8 mouse cellular contexts compared by ENCODE assay signal in the genomic region with DNA sequence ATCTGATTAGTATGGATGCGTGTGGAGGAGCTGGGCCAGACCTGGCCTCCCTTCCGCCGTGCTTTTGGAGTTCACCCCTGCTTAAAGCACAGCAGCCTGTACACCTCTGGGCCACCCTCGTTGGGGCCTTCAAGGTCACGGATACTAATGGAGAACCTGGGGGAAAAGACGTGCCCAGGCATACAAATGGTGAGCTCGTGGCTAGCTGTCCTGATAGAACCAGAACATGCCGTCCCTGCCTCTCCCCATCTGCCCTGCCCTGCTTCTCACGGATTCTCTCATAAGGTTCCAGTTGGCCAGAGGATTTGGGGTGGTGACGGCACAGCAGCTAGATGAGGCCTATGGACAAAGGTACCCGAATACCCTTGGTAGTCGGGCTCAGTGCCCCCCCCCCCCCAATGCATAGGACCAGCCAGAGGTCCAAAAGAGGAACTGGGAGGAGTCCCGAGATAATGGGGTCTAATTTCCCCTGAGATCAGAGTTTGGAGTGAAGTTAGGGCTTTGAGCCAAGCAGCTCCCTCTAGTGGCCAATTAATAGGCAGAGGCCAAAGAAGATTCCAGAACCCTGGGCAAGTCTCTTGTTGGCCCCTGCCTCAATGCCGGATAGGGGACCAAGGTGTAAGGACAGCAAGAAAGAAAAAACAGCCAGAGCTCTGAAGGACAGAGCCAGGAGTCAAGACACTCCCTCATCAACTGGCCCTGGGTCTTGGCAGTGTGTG. TPM values are rescaled to one million over a fixed set of nuclear protein-coding genes. Genes with fewer than 3 reads are reported as not detected.
DNase-seq lines count a peak whose midpoint lies in the region; ATAC-seq and TF ChIP-seq lines count a peak whose summit lies in the region.
"Had no signal": no experiment of that assay in that cellular context is flagged by ENCODE, and none has a peak within 500 bp of the region (broad histone marks: within the 10 kb centered on the region; RNA-seq: fewer than 3 reads in every experiment).

No protein-coding gene starts in this region.

- H3K27me3 ChIP-seq in kidney, embryonic 16.5 days (ENCODE audit: insufficient read depth, low read length) = no peaks in the 10 kb centered on the region
- no peaks in the 10 kb centered on the region for H3K27me3 ChIP-seq in MEL (ENCODE audit: control insufficient read depth in 1 of 2, insufficient read depth in 2 of 2, low read length in 2 of 2)

- 70% methylated on average over 14 of the region's 14 CpGs for WGBS in kidney, embryonic 16.5 days

- H3K79me2 ChIP-seq in MEL (ENCODE audit: control insufficient read depth, insufficient read depth, low read length, poor library complexity) = no peaks in the 10 kb centered on the region

- no peak for ATAC-seq in kidney, embryonic 16.5 days (ENCODE audit: low FRiP score, low TSS enrichment)

- peaks cover 27% of the 10 kb centered on the region for H3K36me3 ChIP-seq in kidney, embryonic 16.5 days (ENCODE audit: insufficient read depth, low read length)
- H3K36me3 ChIP-seq in MEL (ENCODE audit: control insufficient read depth in 1 of 2, insufficient read depth in 2 of 2, low read length in 2 of 2) = no peaks in the 10 kb centered on the region; a peak in 1 of 4 replicates

- TF ChIP-seq EP300 in MEL (IDR thresholded peaks at IDR 0.05; ENCODE audit: low read depth in 1 of 2, low read length in 2 of 2) = peak in 1 of 2 experiments; percentile 57; a peak in 1 of 4 replicates

- peak; percentile 85 for DNase-seq in kidney, adult 11 months
- DNase-seq in CD4-positive helper T cell, adult 2 months (ENCODE audit: low read depth, low spot score) = peak; percentile 39
- DNase-seq in MEL (ENCODE audit: low read depth, low spot score) = peak; percentile 81
- peak; percentile 64 to 79 for DNase-seq in heart, postnatal 10 days
- DNase-seq in naive thymus-derived CD4-positive, alpha-beta T cell, adult 2 months (ENCODE audit: low read depth) = peak; percentile 66
- DNase-seq in spleen, postnatal 4 days (ENCODE audit: low spot score in 2 of 2) = no peak

- no peak overlapping the region for H3K9ac ChIP-seq in kidney, embryonic 16.5 days (replicated peaks; ENCODE audit: low read length)
- no peak overlapping the region for H3K9ac ChIP-seq in MEL (ENCODE audit: control insufficient read depth, low read depth, low read length, poor library complexity, severe bottlenecking)

- H3K4me2 ChIP-seq in kidney, embryonic 16.5 days (replicated peaks; ENCODE audit: low read depth, low read length) = no peak overlapping the region

- no peak overlapping the region for H3K4me3 ChIP-seq in kidney, embryonic 16.5 days (ENCODE audit: low read length)
- no peak overlapping the region for H3K4me3 ChIP-seq in MEL (ENCODE audit: control insufficient read depth in 1 of 2, insufficient read depth in 1 of 2, low read depth in 2 of 2, low read length in 2 of 2)
- H3K4me3 ChIP-seq: erythroblast, embryonic 14.5 days had no signal

- TF ChIP-seq CTCF in MEL (IDR thresholded peaks at IDR 0.05 in 2 of 3, conservative IDR thresholded peaks at IDR 0.05 in 1 of 3; ENCODE audit: control insufficient read depth in 1 of 3, insufficient read depth in 1 of 3, low read depth in 2 of 3, low read length in 3 of 3, poor library complexity in 1 of 3, severe bottlenecking in 1 of 3) = peak; percentile 60 to 81 (median 68)

- intact Hi-C loops in heart, postnatal 10 days (cut with DNase I) = no loop called here

- H3K9me3 ChIP-seq in kidney, embryonic 16.5 days (ENCODE audit: low read length) = no peaks in the 10 kb centered on the region
- no peaks in the 10 kb centered on the region for H3K9me3 ChIP-seq in MEL (replicated peaks; ENCODE audit: insufficient read depth, low read length)

- TF ChIP-seq POLR2A in MEL (IDR thresholded peaks at IDR 0.05; ENCODE audit: control insufficient read depth in 1 of 2, insufficient read depth in 1 of 2, low read depth in 1 of 2, low read length in 2 of 2, poor library complexity in 1 of 2) = no peak

- peaks cover 26% of the 10 kb centered on the region for H3K4me1 ChIP-seq in kidney, embryonic 16.5 days (ENCODE audit: insufficient read depth, low read length)
- peaks cover 0 to 5% of the 10 kb centered on the region in 2 experiments; a peak in 2 of 4 replicates for H3K4me1 ChIP-seq in MEL (ENCODE audit: control insufficient read depth in 1 of 2, insufficient read depth in 2 of 2, low read length in 2 of 2)

- H3K27ac ChIP-seq in kidney, embryonic 16.5 days (ENCODE audit: low read length) = no peak overlapping the region
- no peak overlapping the region for H3K27ac ChIP-seq in MEL (ENCODE audit: control insufficient read depth, low read depth, low read length)

- peak; percentile 53 for TF ChIP-seq RAD21 in MEL (IDR thresholded peaks at IDR 0.05; ENCODE audit: low read depth, low read length)

TF ChIP-seq in MEL, 35 proteins besides CTCF, POLR2A, EP300 and RAD21 (continues in another document):
- TF ChIP-seq ZNF384 (IDR thresholded peaks at IDR 0.05; ENCODE audit: low read depth, low read length) (no peak), MAFK (IDR thresholded peaks at IDR 0.05; ENCODE audit: borderline replicate concordance, low read depth, low read length) (no peak), KAT2A (conservative IDR thresholded peaks at IDR 0.05; ENCODE audit: low read depth, low read length) (no peak), POLR2AphosphoS2 (IDR thresholded peaks at IDR 0.05; ENCODE audit: low read length) (no peak), E2F4 (IDR thresholded peaks at IDR 0.05; ENCODE audit: borderline replicate concordance, low read depth, low read length) (no peak), POLR2AphosphoS5 (IDR thresholded peaks at IDR 0.05; ENCODE audit: borderline replicate concordance, low read depth, low read length) (no peak), CHD2 (IDR thresholded peaks at IDR 0.05; ENCODE audit: low read length) (no peak), MAX (IDR thresholded peaks at IDR 0.05; ENCODE audit: low read length) (no peak), ZC3H11A (IDR thresholded peaks at IDR 0.05; ENCODE audit: low read depth, low read length) (0 out of 2 replicates have a peak, but pooled peaks have one; percentile 17), MEF2A (IDR thresholded peaks at IDR 0.05; ENCODE audit: extremely low read depth, insufficient replicate concordance, low read depth, low read length, poor library complexity, severe bottlenecking) (no peak), TAL1 (IDR thresholded peaks at IDR 0.05; ENCODE audit: low read length) (no peak), MYB (IDR thresholded peaks at IDR 0.05; ENCODE audit: low read depth, low read length) (no peak), MYC (IDR thresholded peaks at IDR 0.05; ENCODE audit: low read depth, low read length) (no peak), CHD1 (IDR thresholded peaks at IDR 0.05; ENCODE audit: low read depth, low read length) (no peak), NELFE (IDR thresholded peaks at IDR 0.05; ENCODE audit: low read depth, low read length) (no peak), TBP (IDR thresholded peaks at IDR 0.05; ENCODE audit: low read depth, low read length) (no peak), RCOR1 (IDR thresholded peaks at IDR 0.05; ENCODE audit: low read depth, low read length) (no peak), SMC3 (IDR thresholded peaks at IDR 0.05; ENCODE audit: low read depth, low read length) (peak; percentile 77), JUND (IDR thresholded peaks at IDR 0.05; ENCODE audit: low read depth, low read length) (no peak), ZKSCAN1 (IDR thresholded peaks at IDR 0.05; ENCODE audit: low read depth, low read length) (no peak), ETS1 (IDR thresholded peaks at IDR 0.05; ENCODE audit: low read depth, low read length) (no peak), ZMIZ1 (IDR thresholded peaks at IDR 0.05; ENCODE audit: low read depth, low read length) (no peak), USF2 (IDR thresholded peaks at IDR 0.05; ENCODE audit: borderline replicate concordance in 1 of 2, insufficient read depth in 1 of 2, low read depth in 1 of 2, low read length in 2 of 2) (no peak), TCF12 (IDR thresholded peaks at IDR 0.05; ENCODE audit: low read depth, low read length) (no peak), MAZ (IDR thresholded peaks at IDR 0.05; ENCODE audit: low read depth, low read length) (peak; percentile 50; the same call in 1 of the 2 replicates), GATA1 (IDR thresholded peaks at IDR 0.05; ENCODE audit: low read depth, low read length) (peak; percentile 37; the same call in 1 of the 2 replicates), SIN3A (IDR thresholded peaks at IDR 0.05; ENCODE audit: low read length) (peak; percentile 32; the same call in 1 of the 2 replicates), ELF1 (IDR thresholded peaks at IDR 0.05; ENCODE audit: low read depth, low read length) (no peak), NRF1 (IDR thresholded peaks at IDR 0.05; ENCODE audit: insufficient read depth, low read depth, low read length, poor library complexity, severe bottlenecking) (no peak)

RNA-seq across cellular contexts. Expression of a gene that starts 17.1 kb away (rescaled TPM):
- polyA plus RNA-seq in kidney, embryonic 16.5 days (2015; fragmentation: Nextera tagmentation; extraction: Ambion mirVana) = 3.9 and 4.9 TPM in 2 replicates
- total RNA-seq in MEL (2012; rRNA removed) = 0.08 TPM in 1 of 2 replicates, not detected in the other
- under 1 TPM in 1 of 2 experiments, not detected in 1; 0.06 TPM for polyA plus RNA-seq in MEL (2012; ENCODE audit: insufficient read depth in 1 of 2, insufficient read length in 2 of 2, low read depth in 1 of 2, low replicate concordance in 2 of 2, missing spikeins in 1 of 2)
- total RNA-seq in heart, postnatal 10 days (2021) = 1 to 10 TPM in 1 of 2 experiments, under 1 TPM in 1; 0.82 to 1.1 TPM
- polyA plus RNA-seq: erythroblast, embryonic 14.5 days had no signal

RNA-seq across cellular contexts. Expression of a gene that starts 30.2 kb away (rescaled TPM):
- polyA plus RNA-seq in kidney, embryonic 16.5 days (2015; fragmentation: Nextera tagmentation; extraction: Ambion mirVana) = 412 and 490 TPM in 2 replicates
- 6.9 and 7.1 TPM in 2 replicates for total RNA-seq in MEL (2012; rRNA removed)
- polyA plus RNA-seq in MEL (2012; ENCODE audit: insufficient read depth in 1 of 2, insufficient read length in 2 of 2, low read depth in 1 of 2, low replicate concordance in 2 of 2, missing spikeins in 1 of 2) = 10 to 100 TPM in 1 of 2 experiments, not detected in 1; 16.8 TPM
- total RNA-seq in heart, postnatal 10 days (2021) = under 1 TPM; 0.22 TPM
- polyA plus RNA-seq: erythroblast, embryonic 14.5 days had no signal

RNA-seq across cellular contexts. Expression of a gene that starts 43.7 kb away (rescaled TPM):
- polyA plus RNA-seq in kidney, embryonic 16.5 days (2015; fragmentation: Nextera tagmentation; extraction: Ambion mirVana) = 11.5 and 12.8 TPM in 2 replicates
- not detected in 2 replicates for total RNA-seq in MEL (2012; rRNA removed)
- under 1 TPM in 1 of 2 experiments, not detected in 1; 0.03 TPM for polyA plus RNA-seq in MEL (2012; ENCODE audit: insufficient read depth in 1 of 2, insufficient read length in 2 of 2, low read depth in 1 of 2, low replicate concordance in 2 of 2, missing spikeins in 1 of 2)
- 10 to 100 TPM; 29.6 to 33.4 TPM for total RNA-seq in heart, postnatal 10 days (2021)

RNA-seq across cellular contexts. Expression of a gene that starts 58.8 kb away (rescaled TPM):
- polyA plus RNA-seq in kidney, embryonic 16.5 days (2015; fragmentation: Nextera tagmentation; extraction: Ambion mirVana) = not detected in 2 replicates
- not detected in 2 replicates for total RNA-seq in MEL (2012; rRNA removed)
- not detected for polyA plus RNA-seq in MEL (2012; ENCODE audit: insufficient read depth in 1 of 2, insufficient read length in 2 of 2, low read depth in 1 of 2, low replicate concordance in 2 of 2, missing spikeins in 1 of 2)
- total RNA-seq in heart, postnatal 10 days (2021) = not detected
- polyA plus RNA-seq: erythroblast, embryonic 14.5 days had no signal

Comparison
In these comparisons a context has a peak if more than half of its experiments do, and no peak if none do; other contexts are left out.
1. DNase-seq: peak in kidney, adult 11 months (single experiment), CD4-positive helper T cell, adult 2 months (single experiment), MEL (single experiment), heart, postnatal 10 days (2 of 2) and naive thymus-derived CD4-positive, alpha-beta T cell, adult 2 months (single experiment); none in spleen, postnatal 4 days (0 of 2).
2. RNA of a gene that starts 43.7 kb away (total RNA-seq): 29.6 to 33.4 TPM in heart, postnatal 10 days; not detected in MEL; every median in the first group is over 10 times any median in the second.